Mouse (Mus musculus): ENCODE data around the gene Gfm1.

DNA sequence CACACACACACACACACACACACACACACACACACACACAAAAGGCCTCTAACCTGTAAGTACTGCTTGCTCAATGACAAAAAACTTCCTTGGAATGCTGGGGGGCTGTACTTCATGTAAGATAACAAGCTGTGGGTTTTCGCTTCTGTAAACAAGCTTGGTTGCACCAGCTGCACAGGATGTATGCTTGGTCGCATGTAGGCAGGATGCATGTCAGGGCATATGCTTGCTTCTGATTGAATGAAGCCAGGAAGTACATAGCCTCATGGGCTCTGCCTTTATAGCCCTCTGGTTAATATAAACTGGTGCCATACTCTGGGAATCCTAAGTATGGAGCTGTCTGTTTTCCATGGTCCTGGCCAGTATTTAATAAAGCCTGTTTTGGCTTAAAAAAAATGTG lies 68.1 kb downstream of the Gfm1 start:
- TF ChIP-seq CTCF (IDR thresholded peaks at IDR 0.05; ENCODE audit: extremely low read depth, insufficient read depth, low read length) (no peak), POLR2A (IDR thresholded peaks at IDR 0.05; ENCODE audit: extremely low read depth, insufficient read depth, low read length) (no peak)
